Mouse (Mus musculus): ENCODE data around the gene Slc31a2. TPM values are rescaled to one million over a fixed set of nuclear protein-coding genes. Genes with fewer than 3 reads are reported as not detected.

The Slc31a2 gene
- polyA plus RNA-seq (2012; rRNA removed), result 16.0 and 16.7 TPM in 2 replicates

GRCm38 (mm10) chr4:62262276-62262675, at the start of gene Slc31a2:
TSS of gene Slc31a2 (plus strand) at chr4:62262562.

DNA sequence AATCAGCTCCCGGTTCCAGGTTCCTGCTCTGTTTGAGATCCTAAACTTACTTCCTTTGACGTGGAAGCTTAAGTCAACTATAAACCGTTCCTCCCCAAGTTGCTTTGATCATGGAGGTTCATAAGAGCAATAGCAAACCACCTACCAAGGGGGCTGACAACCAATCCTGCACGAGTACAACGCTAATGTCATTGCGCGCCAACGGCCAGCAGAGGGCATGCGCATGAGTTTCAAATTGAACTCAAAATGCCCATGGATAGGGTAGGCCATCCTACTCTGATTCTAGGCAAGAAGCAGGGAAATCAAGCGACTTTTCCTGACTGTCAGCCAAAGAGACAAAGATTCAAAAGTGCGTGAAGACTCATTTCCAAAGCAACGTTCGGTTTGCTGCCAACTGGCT, 31.6 kb upstream of the Slc31a2 start, which contains the start of gene Zfp37:
Gene Zfp37, minus strand, starts transcription at position 279 of the 400 bp plus-strand sequence.

Other genes with a start within 250 kb of the Slc31a2 start
- gene Mup20, start 208.4 kb upstream of the Slc31a2 start, polyA plus RNA-seq (2012; rRNA removed), result not detected in 2 replicates
- not detected in 2 replicates for gene Mup3, start 175.2 kb upstream of the Slc31a2 start, polyA plus RNA-seq (2012; rRNA removed)
- gene Mup21, start 111.7 kb upstream of the Slc31a2 start, polyA plus RNA-seq (2012; rRNA removed), result not detected in 2 replicates
- gene Zfp37, start 31.5 kb upstream of the Slc31a2 start, polyA plus RNA-seq (2012; rRNA removed), result 15.2 and 15.3 TPM in 2 replicates
- gene Fkbp15, start 98.0 kb downstream of the Slc31a2 start, polyA plus RNA-seq (2012; rRNA removed), result 20.4 and 21.0 TPM in 2 replicates
- gene Slc31a1, start 98.2 kb downstream of the Slc31a2 start, polyA plus RNA-seq (2012; rRNA removed), result 28.4 and 32.3 TPM in 2 replicates
- gene Cdc26, start 146.1 kb downstream of the Slc31a2 start, polyA plus RNA-seq (2012; rRNA removed), result 81.5 and 86.7 TPM in 2 replicates
- gene Prpf4, start 146.2 kb downstream of the Slc31a2 start, polyA plus RNA-seq (2012; rRNA removed), result 21.0 and 21.3 TPM in 2 replicates
- gene Rnf183, start 172.7 kb downstream of the Slc31a2 start, polyA plus RNA-seq (2012; rRNA removed), result 0.71 and 0.98 TPM in 2 replicates
- 11.2 and 11.9 TPM in 2 replicates for gene Wdr31, start 208.3 kb downstream of the Slc31a2 start, polyA plus RNA-seq (2012; rRNA removed)
- 0.89 and 0.91 TPM in 2 replicates for gene Bspry, start 217.5 kb downstream of the Slc31a2 start, polyA plus RNA-seq (2012; rRNA removed)
- gene Hdhd3, start 240.9 kb downstream of the Slc31a2 start, polyA plus RNA-seq (2012; rRNA removed), result 5.5 and 5.7 TPM in 2 replicates

Measured in central nervous system, embryonic 18 days (tissue).